Mouse (Mus musculus) ES-CJ7 (cell line): ENCODE results near the gene Tmem128.

Experiments
- DNase-seq: peaks from one replicate; pipeline ENCODE4 v3.0.0; 2011; ENCODE audit warnings: low read depth, low spot score

Tmem128 gene

DNA sequence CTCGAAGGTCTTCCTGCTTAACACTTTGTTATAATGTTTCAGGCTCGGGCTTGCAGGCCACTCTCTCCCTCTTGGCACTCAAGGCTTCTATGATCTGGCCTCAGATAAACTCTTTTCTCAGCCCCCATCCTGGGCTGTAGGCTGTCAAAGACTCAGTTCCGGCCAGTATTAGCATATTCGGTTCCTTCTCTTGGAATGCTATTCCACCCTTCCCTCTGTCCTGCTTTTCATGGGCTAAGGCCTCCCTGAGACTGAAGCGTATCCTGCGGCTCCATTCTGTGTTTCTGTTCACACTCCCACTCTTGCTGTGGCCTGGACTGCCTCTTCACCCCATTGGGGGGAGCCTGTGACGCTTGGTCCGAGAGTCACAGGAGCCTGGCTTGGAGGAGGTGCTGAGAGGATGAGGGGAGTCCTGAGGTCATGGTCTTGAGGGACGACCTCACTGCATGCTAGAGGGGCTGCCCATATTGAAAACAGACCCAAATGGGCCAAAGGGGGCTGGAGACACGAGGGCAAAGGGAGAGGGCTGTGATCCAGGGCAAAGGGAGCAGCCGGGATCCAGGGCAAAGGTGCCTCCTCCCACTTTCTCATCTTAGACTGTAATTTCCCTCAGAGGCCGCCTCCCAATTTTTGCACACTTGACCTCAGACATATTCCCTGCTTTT lies 18.1 kb downstream of the Tmem128 start:
- peak; percentile 33 for DNase-seq

DNA sequence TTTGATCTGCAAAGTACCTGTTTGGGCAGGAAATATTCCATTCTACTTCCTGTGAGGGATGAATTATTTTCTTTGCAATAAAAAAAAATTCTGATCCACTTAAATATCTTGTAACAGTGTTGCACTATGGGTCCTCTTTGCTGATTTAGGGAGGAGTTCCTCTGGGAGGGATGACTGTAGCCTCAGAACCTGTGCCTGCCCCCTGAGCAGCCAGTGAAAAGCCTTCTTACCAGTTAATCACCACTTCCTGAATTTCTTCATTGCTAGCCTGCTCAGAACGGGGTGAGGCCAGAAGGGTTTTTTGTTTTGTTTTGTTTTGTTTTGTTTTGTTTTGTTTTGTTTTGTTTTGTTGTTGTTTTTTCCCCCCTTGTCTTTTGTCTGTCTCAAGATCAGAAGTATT lies 20.1 kb downstream of the Tmem128 start:
- DNase-seq: no peak

DNA sequence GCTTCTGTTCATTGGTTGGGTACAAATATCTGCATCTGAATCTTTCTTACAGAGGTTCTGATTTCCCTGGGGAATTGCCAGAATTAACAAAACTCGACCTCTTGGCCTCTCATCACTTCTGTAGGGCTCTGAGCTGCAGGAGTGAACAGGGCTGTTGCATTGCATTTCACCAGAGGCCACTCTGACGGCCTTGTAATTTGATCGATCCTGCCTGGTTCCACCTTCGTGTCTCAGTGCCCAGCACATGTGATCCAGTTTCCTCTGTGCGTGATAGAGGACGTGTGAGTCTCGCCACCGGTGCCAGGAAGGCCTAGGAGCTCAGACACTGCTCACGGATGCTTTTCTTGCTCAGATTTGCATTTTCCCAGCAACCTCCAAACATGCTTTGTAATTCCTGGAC lies 25.7 kb downstream of the Tmem128 start:
- no peak for DNase-seq

DNA sequence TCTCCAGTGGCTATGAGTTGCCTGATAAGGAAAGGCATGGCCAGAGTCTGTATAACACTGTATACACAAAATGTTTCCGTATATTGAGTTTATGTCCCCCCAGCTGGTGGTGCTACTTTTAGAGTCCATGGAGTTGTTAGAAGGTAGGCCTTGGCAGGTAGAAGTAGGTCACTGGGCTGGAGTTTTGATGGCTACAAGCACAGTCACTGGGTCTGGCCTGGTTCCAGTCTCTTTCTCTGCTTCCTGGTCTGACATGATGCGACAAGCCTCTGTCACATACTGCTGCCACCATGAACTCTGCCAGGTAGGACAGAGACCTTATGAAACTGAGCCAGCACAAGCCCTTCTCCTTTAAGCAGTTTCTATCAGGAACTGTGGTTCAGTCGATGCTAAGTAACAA lies 28.5 kb downstream of the Tmem128 start:
- DNase-seq: no peak

DNA sequence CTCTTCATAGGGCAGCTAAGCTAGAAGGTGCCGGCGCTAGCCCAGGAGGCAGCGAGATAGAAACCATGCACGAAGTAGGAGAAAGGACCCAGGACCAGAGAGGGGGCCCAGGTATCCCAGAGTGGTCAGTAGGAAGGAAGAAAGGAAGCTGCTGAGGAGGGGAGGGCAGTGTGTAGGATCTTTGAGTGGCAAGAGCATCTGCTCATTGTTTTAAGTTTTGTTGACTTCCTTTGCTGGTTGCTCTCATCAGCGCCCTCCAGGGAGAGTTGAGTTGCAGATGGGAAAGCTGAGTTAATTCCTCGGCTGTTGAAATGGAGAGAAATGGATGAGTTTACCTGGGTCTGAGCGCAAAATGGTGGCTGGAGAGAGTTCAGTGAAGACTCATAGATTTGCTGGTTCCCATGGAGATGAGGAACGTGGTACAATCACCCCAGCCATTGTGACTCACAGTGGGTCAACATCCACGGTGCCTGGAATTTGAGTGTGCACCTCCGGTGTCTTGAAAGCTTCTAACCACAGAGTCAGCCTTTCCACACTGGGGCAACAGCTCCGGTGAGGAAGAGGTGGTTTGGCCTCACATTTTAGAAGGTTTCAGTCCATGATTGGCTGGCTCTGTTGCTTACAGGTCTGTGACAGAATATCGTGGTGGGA lies 41.9 kb downstream of the Tmem128 start:
- DNase-seq: no peak

DNA sequence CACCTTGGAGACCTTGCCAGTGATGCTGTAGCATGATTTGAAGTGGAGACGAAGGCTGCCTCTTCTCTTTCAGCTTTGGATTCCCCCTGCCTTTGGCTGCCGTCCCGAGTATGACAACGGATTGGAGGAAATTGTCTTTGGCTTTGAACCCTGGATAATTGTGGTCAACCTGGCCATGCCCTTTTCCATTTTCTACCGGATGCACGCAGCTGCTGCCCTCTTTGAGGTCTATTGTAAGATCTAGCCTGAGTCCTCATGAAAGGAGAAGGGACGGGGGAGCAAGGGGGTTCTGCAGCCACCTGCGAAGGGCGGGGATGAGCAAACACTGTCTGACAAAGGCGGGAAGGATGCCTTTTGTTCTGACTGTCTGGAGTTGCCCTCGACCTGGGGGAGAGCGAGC lies 42.7 kb downstream of the Tmem128 start:
- DNase-seq: no peak

DNA sequence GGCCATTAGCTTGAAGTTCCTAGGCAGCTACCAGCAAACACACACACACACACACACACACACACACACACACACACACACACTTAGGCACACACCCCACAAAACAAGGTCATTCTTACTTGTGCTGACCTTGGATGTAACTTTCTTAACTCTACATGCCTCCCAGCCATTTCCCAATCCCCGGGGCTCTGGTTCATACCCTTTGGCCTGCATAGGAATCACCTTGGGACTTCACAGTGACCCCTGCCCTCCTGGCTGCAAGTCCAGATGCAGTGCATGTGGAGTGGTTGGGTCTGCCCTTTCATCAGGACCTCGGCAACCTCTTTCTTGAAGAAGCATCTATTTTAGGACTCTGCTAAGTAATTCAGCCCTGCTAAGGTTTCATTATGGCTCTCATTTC lies 45.3 kb downstream of the Tmem128 start:
- no peak for DNase-seq

DNA sequence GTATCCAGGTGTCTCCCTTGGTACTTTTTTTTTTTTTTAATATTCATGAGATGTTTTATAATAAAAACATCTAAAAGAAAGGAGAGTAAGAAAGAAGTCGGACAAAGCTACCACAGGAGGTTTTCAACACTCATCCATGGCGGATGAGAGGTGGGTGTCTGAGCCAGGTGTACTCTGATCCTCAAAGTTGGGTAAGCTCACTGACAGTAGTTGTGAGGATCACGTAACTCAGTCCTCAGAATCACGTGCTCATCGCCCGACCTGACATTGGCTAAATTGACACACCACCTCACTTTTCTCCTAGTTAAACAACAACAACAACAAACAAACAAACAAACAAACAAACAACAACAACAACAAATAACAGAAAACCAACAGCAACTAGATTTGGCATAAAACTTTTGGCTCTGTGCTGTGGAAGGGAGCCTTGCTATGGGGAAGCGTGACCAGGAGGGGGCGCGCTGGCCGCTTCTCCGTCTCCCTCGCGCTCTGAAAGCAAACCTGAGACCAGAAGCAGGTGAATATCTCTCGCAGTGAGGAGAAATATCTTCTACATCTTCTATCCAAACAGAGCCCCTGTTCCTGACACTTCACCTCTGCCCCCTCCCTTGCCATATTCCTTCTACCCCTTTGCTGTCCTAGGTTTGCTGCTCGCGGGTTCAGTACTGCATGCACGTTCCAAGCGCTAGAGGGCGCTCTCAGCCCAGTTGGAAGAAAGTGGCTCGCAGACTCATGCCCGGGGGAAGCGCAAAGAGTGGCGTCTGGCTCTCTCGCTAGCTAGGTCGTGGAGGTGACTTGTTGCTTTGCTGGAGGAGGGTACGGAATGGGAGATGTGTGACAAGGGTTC lies 47.5 kb downstream of the Tmem128 start:
- peak; percentile 88 for DNase-seq

DNA sequence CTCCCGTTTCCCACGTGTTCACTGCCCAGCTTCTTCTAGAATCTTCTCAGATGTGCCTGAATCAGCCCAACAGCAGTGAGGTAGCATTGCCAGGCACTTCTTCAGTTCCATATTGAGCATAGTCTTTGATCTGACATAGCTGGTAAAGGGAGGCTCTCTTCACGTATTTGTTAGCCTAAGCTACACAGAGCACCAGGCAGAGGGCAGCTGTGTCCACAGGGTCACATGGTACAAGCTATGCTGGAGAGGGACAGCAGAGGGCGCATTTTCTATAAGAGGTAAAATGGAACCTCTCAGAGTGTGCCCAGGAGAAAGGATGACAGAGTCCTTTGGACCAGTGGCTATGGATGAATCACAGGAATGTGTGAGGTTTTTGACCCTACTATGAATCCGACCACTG lies 48.9 kb downstream of the Tmem128 start:
- peak; percentile 64 for DNase-seq

DNA sequence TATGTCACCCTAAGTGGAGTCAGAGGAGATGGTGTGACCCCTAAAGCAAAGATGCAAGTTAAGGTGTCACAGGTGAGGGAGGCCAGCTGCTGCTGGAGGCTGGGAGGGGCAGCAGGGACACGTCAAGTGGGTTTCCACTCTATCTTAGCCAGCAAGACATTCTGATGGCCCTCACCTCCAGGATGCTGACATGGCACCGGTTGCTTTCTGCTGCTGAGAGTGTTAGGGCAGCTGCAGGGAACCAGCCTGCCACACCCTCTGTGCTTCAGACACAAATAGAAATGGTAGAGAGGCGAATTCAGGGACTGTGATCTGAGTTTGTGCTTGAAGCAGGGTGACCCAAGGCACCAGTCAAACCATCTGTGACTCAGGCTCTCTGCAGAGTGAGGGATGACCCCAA lies 49.8 kb downstream of the Tmem128 start:
- DNase-seq: no peak
